Mouse (Mus musculus): ENCODE data around the gene Rpf2.
A peak's percentile ranks its signal among the peaks of the same experiment; 100 is the strongest.

Rpf2 gene

DNA sequence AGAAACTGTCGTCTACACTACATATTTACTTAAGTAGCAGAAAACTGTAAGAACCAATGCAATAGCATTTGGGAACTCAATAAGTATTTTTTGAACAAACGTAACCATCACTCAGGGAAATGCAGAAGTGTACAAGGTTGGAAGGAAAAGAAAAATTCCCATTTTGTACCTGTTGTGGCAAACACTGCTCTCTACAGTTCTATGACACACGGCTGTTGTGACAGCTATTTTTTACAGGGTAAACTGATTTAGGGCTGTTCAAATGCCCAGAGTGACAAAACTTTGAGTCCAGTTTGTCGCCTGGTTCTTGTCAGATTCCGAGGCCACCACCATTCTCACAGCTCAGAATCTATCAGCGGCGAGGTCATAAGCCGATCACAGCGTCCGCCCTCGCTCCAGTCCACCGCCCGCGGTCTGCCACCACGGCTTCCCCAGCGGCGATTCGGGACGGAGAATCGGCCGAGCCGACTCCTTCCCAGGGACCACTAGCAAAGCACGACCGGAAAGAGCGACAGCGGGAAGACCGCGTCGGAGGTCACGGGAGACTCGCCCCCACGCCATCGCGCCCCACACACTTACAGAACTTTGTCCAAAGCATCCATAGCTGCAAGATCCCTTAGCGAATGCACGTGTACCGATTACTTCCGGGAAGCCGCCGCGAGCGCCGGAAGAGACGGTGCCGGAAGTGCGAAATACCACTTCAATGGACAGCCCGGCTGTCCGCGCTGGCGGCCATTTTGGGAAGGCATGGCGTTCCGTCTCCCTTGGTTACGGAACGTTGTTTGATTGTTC lies at the start of gene Rpf2:
Gene Rpf2 (minus strand): TSS at position 663 of the 792 bp plus-strand sequence.
- peak; percentile 70 for DNase-seq (ENCODE audit: low read depth)

DNA sequence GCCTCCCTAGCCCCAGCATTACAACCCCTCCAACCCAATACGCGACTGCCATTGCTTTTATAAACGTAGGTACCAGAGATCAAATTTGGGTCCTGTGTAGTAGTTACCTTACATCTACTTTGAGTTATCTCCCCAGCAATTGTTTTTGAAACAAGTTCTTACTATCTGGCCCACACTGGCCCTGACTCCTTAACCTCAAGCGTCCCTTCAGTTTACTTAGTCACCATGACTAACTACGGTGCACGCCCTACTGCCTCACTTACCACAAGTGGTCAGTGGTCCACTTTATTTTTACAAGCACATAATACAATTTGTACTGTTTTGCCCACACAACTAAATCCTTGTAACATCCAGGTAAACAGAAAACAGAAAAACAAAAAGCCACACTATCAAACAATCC lies 45.8 kb upstream of the Rpf2 start:
- DNase-seq (ENCODE audit: low read depth) = no peak

- no peak for DNase-seq (ENCODE audit: low read depth)
These were observed 39.9 kb upstream of the Rpf2 start for GRCm38 (mm10) chr10:40286767-40287166.

- no peak for DNase-seq (ENCODE audit: low read depth)
These were observed 38.7 kb upstream of the Rpf2 start for GRCm38 (mm10) chr10:40285571-40285970.

- DNase-seq (ENCODE audit: low read depth) = no peak
These were observed 38.2 kb upstream of the Rpf2 start for GRCm38 (mm10) chr10:40284997-40285396.

DNA sequence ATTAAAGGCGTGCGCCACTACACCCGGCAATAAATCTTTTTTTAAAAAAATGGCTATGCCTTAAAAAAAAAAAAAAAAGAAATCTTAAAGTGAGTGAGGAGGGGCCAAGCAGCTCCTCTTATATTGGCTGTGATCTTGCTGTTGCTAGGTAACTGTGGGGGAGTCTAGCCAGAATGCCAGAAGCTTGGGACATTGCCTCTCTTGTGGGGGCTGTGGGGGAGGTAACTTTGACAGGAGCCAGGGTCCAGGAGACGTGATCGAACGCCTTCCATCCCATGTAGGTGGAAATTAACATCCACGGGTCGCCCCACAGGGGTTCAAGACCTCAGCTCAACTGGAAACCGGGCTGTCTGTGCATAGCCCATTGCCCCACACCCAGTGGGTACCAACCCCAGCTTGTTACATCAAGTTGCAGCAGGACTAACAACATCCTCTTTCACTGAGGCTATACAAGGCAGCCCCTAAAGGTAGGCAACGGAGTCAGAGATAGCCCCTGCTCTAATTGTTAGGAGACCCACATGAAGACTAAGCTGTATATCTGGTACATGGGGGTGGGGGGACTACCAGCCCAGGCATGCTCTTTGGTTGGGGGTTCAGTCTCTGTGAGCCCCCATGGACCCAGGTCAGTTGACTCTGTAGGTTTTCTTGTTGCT lies 37.5 kb upstream of the Rpf2 start:
- DNase-seq (ENCODE audit: low read depth) = no peak

DNA sequence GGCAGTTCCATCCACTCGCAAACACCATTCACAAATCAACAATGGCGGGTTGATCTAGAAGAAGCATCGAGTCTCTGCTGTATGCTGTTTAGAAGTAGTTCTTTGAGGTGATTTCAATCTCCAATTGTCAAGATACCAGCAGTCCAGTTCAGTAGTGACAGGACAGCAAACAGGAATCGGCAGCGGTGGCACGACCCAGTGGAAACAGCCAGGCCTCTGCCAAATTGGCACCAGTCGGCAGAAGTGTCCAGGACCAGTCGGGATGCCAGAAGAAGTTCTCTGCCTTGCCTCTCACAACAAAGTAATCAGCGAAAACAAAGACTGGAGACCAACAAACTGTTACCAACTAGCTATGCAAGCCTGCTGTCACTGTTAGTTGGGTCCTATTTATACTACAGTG lies 36.8 kb upstream of the Rpf2 start:
- DNase-seq (ENCODE audit: low read depth) = no peak

DNA sequence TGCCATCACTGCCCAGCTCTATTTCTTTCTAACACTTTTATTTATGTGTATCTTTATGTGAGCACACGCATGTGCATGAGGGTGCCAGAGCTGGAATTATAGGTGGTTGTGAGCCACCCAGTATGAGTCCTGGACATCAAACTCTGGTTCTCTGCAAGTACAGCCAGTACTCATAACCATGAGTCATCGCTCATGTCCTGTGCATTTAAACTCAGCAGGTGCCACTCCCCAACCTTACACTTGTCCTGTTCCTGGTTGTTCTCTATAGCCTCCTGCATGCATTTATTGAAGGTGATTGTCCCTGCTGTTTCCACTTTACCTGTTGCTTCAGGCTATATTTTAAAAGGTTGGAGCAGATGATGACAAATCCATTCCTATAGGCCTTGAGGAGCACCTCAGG lies 34.7 kb upstream of the Rpf2 start:
- no peak for DNase-seq (ENCODE audit: low read depth)

DNA sequence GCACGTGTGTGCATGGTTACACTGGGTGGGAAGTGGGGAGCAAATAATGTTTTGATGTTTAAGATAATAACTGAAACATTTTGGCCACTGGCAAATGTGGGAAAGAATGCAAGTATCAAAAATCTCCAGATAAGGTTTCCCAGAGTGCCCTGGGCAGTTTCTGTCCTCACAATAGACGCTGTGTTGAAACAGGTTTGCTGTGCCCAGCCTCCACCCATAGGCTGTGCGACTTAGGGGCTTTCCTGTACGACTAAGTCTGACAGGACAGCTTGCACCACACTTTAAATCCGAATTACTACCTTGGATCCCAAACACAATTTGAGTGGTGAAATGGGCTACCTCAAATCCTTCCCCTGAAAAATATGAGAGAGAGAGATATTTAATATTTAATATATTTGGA lies 31.5 kb upstream of the Rpf2 start:
- DNase-seq (ENCODE audit: low read depth) = no peak

- DNase-seq (ENCODE audit: low read depth) = no peak
These were observed 29.2 kb upstream of the Rpf2 start for GRCm38 (mm10) chr10:40275991-40276390.

DNA sequence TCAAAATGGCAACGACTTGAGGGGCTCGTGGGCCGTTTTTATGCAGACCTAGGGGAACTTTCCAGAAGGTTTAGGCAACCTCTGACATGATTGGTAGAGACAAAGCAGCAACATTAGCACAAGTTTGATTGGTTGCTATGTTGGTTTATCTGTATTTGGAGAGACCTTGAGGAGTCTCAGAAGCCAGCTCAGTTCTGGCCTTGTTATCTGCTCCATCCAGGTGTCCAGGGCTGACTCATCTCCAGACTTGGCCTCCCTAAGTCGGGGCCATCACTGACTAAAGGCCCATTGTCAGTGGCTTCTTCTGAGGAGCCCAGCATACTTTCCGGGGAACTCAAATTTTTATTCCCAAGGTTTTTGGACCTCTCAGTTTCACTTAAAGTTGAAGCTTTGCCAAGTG lies 27.1 kb upstream of the Rpf2 start:
- no peak for DNase-seq (ENCODE audit: low read depth)

- DNase-seq (ENCODE audit: low read depth) = no peak
These were observed 24.4 kb upstream of the Rpf2 start for GRCm38 (mm10) chr10:40271216-40271615.

GRCm38 (mm10) chr10:40264920-40265319 lies 18.1 kb upstream of the Rpf2 start:
- DNase-seq (ENCODE audit: low read depth) = no peak

DNA sequence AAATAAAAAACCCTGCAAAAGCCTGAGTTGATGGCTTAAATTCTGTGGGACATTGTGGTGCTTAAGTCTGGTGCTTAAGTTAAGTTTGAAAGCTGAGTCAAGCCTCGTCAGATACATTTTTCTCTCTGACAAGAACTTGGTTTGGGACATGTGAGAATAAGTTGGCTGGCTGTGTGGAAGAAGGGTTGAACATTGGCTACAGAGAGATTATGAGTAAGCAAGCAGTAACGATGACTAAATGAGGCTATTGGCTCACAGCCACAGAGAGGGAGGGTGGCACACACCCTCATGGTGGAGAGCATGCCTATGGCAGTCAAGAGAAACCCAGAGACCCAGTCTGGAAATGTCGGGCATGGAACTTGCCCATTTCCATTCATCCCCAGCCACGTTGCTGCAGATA lies 16.9 kb upstream of the Rpf2 start:
- DNase-seq (ENCODE audit: low read depth) = peak; percentile 79

- DNase-seq (ENCODE audit: low read depth) = no peak
These were observed 15.4 kb upstream of the Rpf2 start for GRCm38 (mm10) chr10:40262200-40262599.

- no peak for DNase-seq (ENCODE audit: low read depth)
These were observed 13.5 kb upstream of the Rpf2 start for GRCm38 (mm10) chr10:40260305-40260704.

GRCm38 (mm10) chr10:40259542-40259941 lies 12.7 kb upstream of the Rpf2 start:
- DNase-seq (ENCODE audit: low read depth) = no peak

GRCm38 (mm10) chr10:40258976-40259375 lies 12.1 kb upstream of the Rpf2 start:
- DNase-seq (ENCODE audit: low read depth) = no peak

GRCm38 (mm10) chr10:40258401-40258966 lies 11.6 kb upstream of the Rpf2 start:
- DNase-seq (ENCODE audit: low read depth) = peak; percentile 89

DNA sequence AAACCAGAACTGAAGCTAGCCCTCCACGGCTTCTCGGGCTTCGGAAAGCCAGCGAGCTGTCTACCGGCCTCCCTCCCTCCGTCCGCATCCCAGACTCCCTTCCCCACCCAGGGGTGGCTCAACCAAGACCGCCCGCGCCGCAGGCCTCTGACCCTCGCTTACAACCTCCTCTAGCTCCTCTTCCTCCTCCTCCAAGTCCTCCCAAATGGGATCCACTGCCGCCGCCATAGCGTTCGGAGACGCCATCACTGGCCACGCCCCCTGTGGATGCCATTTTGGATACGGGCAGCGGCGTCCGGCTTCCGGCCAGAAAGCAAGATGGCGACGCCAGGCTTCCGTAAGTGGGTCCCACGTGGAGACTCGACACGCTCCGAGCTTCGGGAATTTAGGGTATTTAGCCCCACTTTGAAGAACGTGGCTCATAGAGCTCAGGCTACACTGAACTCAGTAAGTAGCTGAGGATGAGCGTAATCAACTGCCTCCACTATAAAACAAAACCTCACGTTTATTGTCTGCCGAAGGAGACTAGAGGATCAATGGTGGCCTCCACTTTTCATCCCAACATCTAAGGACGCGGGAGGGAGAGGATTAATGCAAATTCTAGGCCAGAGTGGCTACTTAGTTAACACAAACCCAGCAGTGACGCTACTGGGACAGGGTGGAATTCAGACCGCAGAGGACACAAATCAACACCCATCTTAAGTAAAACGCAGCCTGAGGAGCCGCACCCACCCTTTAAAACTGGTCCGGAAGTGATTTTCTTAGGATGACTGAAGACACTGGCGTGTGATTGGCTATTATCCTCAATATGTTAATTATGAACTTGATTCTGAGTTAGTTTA lies 10.8 kb upstream of the Rpf2 start, which contains the start of gene Gtf3c6:
Gene Gtf3c6 (minus strand): TSS at position 695 of the 842 bp plus-strand sequence.
- DNase-seq (ENCODE audit: low read depth) = peak; percentile 77

DNA sequence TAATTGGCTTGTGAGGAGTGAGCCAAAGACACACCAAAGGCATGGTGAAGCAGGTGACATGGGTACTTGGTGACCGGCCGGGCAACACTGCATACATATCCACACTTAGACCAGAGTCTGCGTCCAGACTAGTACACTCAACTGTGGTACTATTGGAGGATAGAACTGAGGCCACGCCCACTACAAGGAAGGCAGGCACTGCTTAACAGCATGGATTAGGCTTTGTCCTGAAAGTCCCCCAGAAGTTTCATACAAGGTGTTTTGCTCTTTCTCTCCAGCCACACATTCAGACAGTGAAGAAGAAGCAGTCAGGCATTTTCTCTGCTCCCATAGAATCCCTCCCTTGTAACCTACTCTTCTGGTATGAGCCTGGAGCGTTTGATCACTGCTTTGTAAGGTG lies 9.9 kb upstream of the Rpf2 start:
- peak; percentile 37 for DNase-seq (ENCODE audit: low read depth)

GRCm38 (mm10) chr10:40250969-40251368 lies 4.1 kb upstream of the Rpf2 start:
- no peak for DNase-seq (ENCODE audit: low read depth)

Measured in fibroblast of lung, adult 2 months (primary cell).